Mouse (Mus musculus): Measurements from ENCODE around the gene Ern1. TPM values are rescaled to one million over a fixed set of nuclear protein-coding genes. Genes with fewer than 3 reads are reported as not detected.

The Ern1 gene
- polyA plus RNA-seq, 1 experiment from 2014 or later: 3.8 TPM

DNA sequence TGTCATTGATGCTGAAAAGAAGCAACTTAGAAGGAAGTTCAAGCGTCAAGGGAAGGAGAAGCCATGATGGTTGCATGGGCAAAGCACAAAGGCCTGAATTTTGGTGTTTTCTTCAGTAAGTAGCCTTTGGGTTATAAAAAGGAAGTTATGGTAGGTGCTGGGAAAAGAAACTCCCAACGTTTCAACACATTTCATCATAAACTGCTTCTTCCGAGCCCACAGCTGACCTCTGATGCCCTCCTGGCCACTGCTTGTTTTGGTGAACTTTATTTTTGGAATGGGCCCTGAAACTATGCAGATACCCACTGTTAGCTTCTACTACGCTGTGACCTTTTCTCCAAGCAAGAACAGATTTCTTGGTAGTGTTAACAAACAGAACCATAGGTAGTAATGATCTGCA, 58.0 kb downstream of the Ern1 start:
- Histone ChIP-seq H3K4me2 (no peak overlapping the region), H3K9ac (no peak overlapping the region), H3K27me3 (no peaks in the 10 kb centered on the region), H3K27ac (no peak overlapping the region), H3K9me3 (replicated peaks) (no peaks in the 10 kb centered on the region), H3K4me3 (no peak overlapping the region), H3K36me3 (peaks cover 8% of the 10 kb centered on the region; the same call in 1 of the 2 replicates), H3K4me1 (replicated peaks) (0 out of 2 replicates have a peak, but pooled peaks cover 3% of the 10 kb centered on the region)
- ATAC-seq (replicated peaks; ENCODE audit: insufficient number of reproducible peaks, insufficient read depth, low FRiP score, low read depth): no peak
- WGBS: 64% methylated on average over 4 of the region's 4 CpGs

DNA sequence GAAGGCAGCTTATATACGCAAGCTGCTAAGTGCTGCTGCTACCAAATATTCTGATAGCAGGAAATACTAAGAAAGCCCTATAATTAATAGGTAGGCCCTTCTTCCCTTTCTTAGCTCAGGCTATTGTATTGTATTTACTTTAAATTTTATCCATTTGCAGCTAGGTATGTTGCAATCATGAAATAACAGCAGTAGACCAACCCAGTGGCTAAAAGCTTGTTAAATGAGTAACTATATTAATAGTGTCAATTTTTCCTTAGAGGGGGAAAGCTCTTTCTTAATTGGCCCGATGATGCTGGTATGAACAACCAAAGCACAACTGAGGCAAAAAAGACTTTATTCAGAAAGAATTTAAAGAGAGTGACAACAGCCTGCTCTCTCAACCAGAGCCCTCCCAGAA, 59.1 kb downstream of the Ern1 start:
- WGBS: 87% methylated on average over 2 of the region's 2 CpGs
- Histone ChIP-seq H3K27me3 (no peaks in the 10 kb centered on the region), H3K9ac (no peak overlapping the region), H3K4me3 (no peak overlapping the region), H3K9me3 (replicated peaks) (no peaks in the 10 kb centered on the region), H3K4me1 (replicated peaks) (0 out of 2 replicates have a peak, but pooled peaks cover 3% of the 10 kb centered on the region), H3K27ac (no peak overlapping the region), H3K36me3 (peaks cover 8% of the 10 kb centered on the region; the same call in 1 of the 2 replicates), H3K4me2 (no peak overlapping the region)
- no peak for ATAC-seq (replicated peaks; ENCODE audit: insufficient number of reproducible peaks, insufficient read depth, low FRiP score, low read depth)

- peaks cover 3% of the 10 kb centered on the region; the same call in 1 of the 2 replicates for H3K4me1 ChIP-seq (replicated peaks)
- H3K27me3 ChIP-seq: no peaks in the 10 kb centered on the region
- H3K4me2 ChIP-seq: no peak overlapping the region
- WGBS: 79% methylated on average over 4 of the region's 4 CpGs
- no peak overlapping the region for H3K9ac ChIP-seq
- H3K9me3 ChIP-seq (replicated peaks): no peaks in the 10 kb centered on the region
- no peak overlapping the region for H3K4me3 ChIP-seq
- no peak for ATAC-seq (replicated peaks; ENCODE audit: insufficient number of reproducible peaks, insufficient read depth, low FRiP score, low read depth)
- no peak overlapping the region for H3K27ac ChIP-seq
- H3K36me3 ChIP-seq: peaks cover 8% of the 10 kb centered on the region; the same call in 1 of the 2 replicates
These were observed 59.5 kb downstream of the Ern1 start for GRCm38 (mm10) chr11:106428106-106428505.

GRCm38 (mm10) chr11:106426447-106426846, 61.2 kb downstream of the Ern1 start:
- no peak overlapping the region for H3K27ac ChIP-seq
- WGBS: 70% methylated on average over 4 of the region's 4 CpGs

DNA sequence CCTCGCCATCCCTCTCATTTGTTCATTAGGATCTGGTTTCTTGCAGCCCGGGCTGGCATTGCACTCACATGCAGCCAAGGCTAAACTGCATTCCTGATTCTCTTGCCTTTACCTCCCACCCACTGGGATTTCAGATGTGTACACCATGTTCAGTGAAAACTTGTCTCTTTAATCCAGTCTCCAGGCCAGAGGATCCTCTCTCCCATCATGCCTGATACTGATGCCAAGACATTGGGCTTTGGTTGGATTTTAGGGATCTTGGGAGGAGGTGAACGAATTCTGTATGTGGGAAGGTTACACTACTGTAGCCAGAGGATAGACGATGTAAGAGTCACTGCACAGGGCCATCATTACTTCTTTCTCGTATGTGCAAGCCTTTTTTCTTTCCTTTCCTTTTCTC, 62.5 kb downstream of the Ern1 start:
- H3K4me2 ChIP-seq: no peak overlapping the region
- H3K27me3 ChIP-seq: no peaks in the 10 kb centered on the region
- no peaks in the 10 kb centered on the region for H3K9me3 ChIP-seq (replicated peaks)
- WGBS: 91% methylated on average over 5 of the region's 5 CpGs
- peaks cover 3% of the 10 kb centered on the region; the same call in 1 of the 2 replicates for H3K4me1 ChIP-seq (replicated peaks)
- H3K4me3 ChIP-seq: no peak overlapping the region
- no peak overlapping the region for H3K9ac ChIP-seq
- no peak overlapping the region for H3K27ac ChIP-seq
- no peak for ATAC-seq (replicated peaks; ENCODE audit: insufficient number of reproducible peaks, insufficient read depth, low FRiP score, low read depth)
- peaks cover 8% of the 10 kb centered on the region; the same call in 1 of the 2 replicates for H3K36me3 ChIP-seq

More at GRCm38 (mm10) chr11:106426447-106426846, 61.2 kb downstream of the Ern1 start:
- no peak overlapping the region for H3K4me2 ChIP-seq
- H3K27me3 ChIP-seq: no peaks in the 10 kb centered on the region
- ATAC-seq (replicated peaks; ENCODE audit: insufficient number of reproducible peaks, insufficient read depth, low FRiP score, low read depth): no peak
- H3K36me3 ChIP-seq: peaks cover 8% of the 10 kb centered on the region; the same call in 1 of the 2 replicates
- H3K4me3 ChIP-seq: no peak overlapping the region
- peaks cover 3% of the 10 kb centered on the region; the same call in 1 of the 2 replicates for H3K4me1 ChIP-seq (replicated peaks)
- no peak overlapping the region for H3K9ac ChIP-seq
- H3K9me3 ChIP-seq (replicated peaks): no peaks in the 10 kb centered on the region

GRCm38 (mm10) chr11:106419262-106420102, 68.2 kb downstream of the Ern1 start:
- 67% methylated on average over 9 of the region's 9 CpGs for WGBS
- Histone ChIP-seq H3K4me1 (replicated peaks) (no peaks in the 10 kb centered on the region; the same call in 1 of the 2 replicates), H3K4me2 (no peak overlapping the region), H3K9ac (no peak overlapping the region), H3K27me3 (no peaks in the 10 kb centered on the region), H3K27ac (peak overlapping the region; percentile 46; the same call in 1 of the 2 replicates), H3K36me3 (no peaks in the 10 kb centered on the region), H3K4me3 (no peak overlapping the region), H3K9me3 (replicated peaks) (no peaks in the 10 kb centered on the region)
- no peak for ATAC-seq (replicated peaks; ENCODE audit: insufficient number of reproducible peaks, insufficient read depth, low FRiP score, low read depth)

GRCm38 (mm10) chr11:106418622-106419196, 68.9 kb downstream of the Ern1 start:
- ATAC-seq (replicated peaks; ENCODE audit: insufficient number of reproducible peaks, insufficient read depth, low FRiP score, low read depth): no peak
- Histone ChIP-seq H3K9ac (no peak overlapping the region), H3K27me3 (no peaks in the 10 kb centered on the region), H3K4me1 (replicated peaks) (no peaks in the 10 kb centered on the region; the same call in 1 of the 2 replicates), H3K4me3 (no peak overlapping the region), H3K27ac (no peak overlapping the region), H3K4me2 (no peak overlapping the region), H3K9me3 (replicated peaks) (no peaks in the 10 kb centered on the region), H3K36me3 (no peaks in the 10 kb centered on the region)
- 34% methylated on average over 4 of the region's 4 CpGs for WGBS

DNA sequence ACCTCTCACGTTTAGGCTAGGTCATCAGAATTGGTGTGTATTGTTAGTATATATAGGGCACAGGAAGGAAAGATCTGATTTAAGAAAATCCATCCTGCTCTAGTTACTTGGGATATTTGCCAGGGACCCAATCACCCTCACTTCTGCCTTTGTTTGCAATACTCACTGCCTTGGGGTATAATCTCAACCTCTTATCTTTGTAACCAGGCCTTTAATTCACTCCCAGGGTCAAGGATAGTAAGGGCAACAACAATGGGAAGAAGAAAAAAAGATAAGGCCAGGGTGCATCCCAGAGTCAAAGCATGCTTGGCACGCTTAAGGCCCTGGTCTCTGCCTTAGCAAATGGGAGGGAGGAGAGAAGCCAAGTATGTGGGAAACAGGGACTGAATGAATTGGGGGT, 69.8 kb downstream of the Ern1 start:
- H3K4me1 ChIP-seq (replicated peaks): no peaks in the 10 kb centered on the region
- 76% methylated on average over 2 of the region's 2 CpGs for WGBS

GRCm38 (mm10) chr11:106416331-106416730, 71.3 kb downstream of the Ern1 start:
- Histone ChIP-seq H3K4me1 (replicated peaks) (no peaks in the 10 kb centered on the region), H3K27ac (0 out of 2 replicates have a peak overlapping the region, but pooled peaks have one; percentile 3), H3K27me3 (no peaks in the 10 kb centered on the region), H3K4me3 (no peak overlapping the region), H3K36me3 (peaks cover 6% of the 10 kb centered on the region; the same call in 1 of the 2 replicates), H3K9ac (no peak overlapping the region), H3K4me2 (no peak overlapping the region), H3K9me3 (replicated peaks) (no peaks in the 10 kb centered on the region)
- no peak for ATAC-seq (replicated peaks; ENCODE audit: insufficient number of reproducible peaks, insufficient read depth, low FRiP score, low read depth)
- WGBS: 57% methylated on average over 3 of the region's 3 CpGs

More for the DNA sequence above, 69.8 kb downstream of the Ern1 start:
- no peak for ATAC-seq (replicated peaks; ENCODE audit: insufficient number of reproducible peaks, insufficient read depth, low FRiP score, low read depth)
- Histone ChIP-seq H3K4me3 (no peak overlapping the region), H3K4me2 (no peak overlapping the region), H3K9ac (no peak overlapping the region), H3K27me3 (no peaks in the 10 kb centered on the region), H3K36me3 (0 out of 2 replicates have a peak, but pooled peaks cover 4% of the 10 kb centered on the region), H3K9me3 (replicated peaks) (no peaks in the 10 kb centered on the region), H3K27ac (no peak overlapping the region)

DNA sequence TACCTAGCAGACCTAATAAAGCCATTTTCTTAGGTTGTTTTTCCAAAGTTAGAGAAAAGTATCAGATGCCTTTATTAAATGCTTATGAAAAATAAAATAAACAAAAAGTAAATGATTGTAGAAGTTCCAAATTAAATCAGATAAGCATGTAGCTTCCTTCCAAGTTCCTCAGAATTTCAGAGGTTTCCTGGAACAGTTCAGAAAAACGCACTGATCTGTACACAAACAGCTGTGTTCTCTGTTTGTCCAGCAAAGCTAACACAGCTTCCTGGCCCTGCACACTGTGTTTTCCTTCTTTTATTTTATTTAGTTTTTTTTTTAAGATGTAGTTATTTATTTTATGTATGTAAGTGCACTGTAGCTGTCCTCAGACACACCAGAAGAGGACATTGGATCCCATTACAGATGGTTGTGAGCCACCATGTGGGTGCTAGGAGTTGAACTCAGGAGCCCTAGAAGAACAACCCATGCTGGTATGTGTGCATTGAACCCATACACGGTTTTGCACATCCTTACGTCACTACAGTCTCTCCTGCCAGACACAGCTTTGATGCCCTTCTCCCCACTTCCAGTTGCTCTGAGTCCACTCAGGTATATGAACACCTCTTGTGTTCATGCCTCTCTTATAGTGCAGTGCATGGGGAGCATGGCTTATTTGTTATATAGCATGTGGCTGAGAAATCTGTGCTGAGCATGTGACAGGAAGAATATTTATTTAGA, 74.9 kb downstream of the Ern1 start:
- Histone ChIP-seq H3K36me3 (peaks cover 13% of the 10 kb centered on the region), H3K9me3 (replicated peaks) (no peaks in the 10 kb centered on the region), H3K27me3 (no peaks in the 10 kb centered on the region), H3K4me1 (replicated peaks) (no peaks in the 10 kb centered on the region), H3K4me2 (no peak overlapping the region), H3K4me3 (no peak overlapping the region), H3K9ac (no peak overlapping the region), H3K27ac (no peak overlapping the region)
- ATAC-seq (replicated peaks; ENCODE audit: insufficient number of reproducible peaks, insufficient read depth, low FRiP score, low read depth): no peak
- 79% methylated on average over 3 of the region's 3 CpGs for WGBS

- no peaks in the 10 kb centered on the region for H3K4me1 ChIP-seq (replicated peaks)
- 87% methylated on average over 2 of the region's 2 CpGs for WGBS
- H3K9me3 ChIP-seq (replicated peaks): no peaks in the 10 kb centered on the region
- peaks cover 23% of the 10 kb centered on the region for H3K36me3 ChIP-seq
- no peak for ATAC-seq (replicated peaks; ENCODE audit: insufficient number of reproducible peaks, insufficient read depth, low FRiP score, low read depth)
- no peaks in the 10 kb centered on the region for H3K27me3 ChIP-seq
- no peak overlapping the region for H3K27ac ChIP-seq
- no peak overlapping the region for H3K4me2 ChIP-seq
- no peak overlapping the region for H3K4me3 ChIP-seq
- H3K9ac ChIP-seq: no peak overlapping the region
These were observed 76.5 kb downstream of the Ern1 start for GRCm38 (mm10) chr11:106411157-106411556.

Measured in heart, embryonic 15.5 days (tissue).